Mouse (Mus musculus) bone marrow, adult 2 months (tissue): ENCODE measurements around the gene Stxbp6.

Experiments used
- CTCF ChIP-seq: fragments of 200-500 bp; IDR thresholded peaks from 2 replicates; pipeline ENCODE4 v1.5.1; 2011; ENCODE audit warnings: low read length, control low read depth; ENCODE audit not compliant: control insufficient read depth, insufficient read depth
- POLR2A ChIP-seq: fragments of 200-500 bp; IDR thresholded peaks from 2 replicates; pipeline ENCODE4 v1.6.1; 2011; ENCODE audit warnings: low read depth, mild to moderate bottlenecking, control low read depth, low read length, borderline replicate concordance; ENCODE audit not compliant: control insufficient read depth

- TF ChIP-seq CTCF, result no peak
- TF ChIP-seq POLR2A, result no peak
These were observed 103.0 kb downstream of the Stxbp6 start for GRCm38 (mm10) chr12:44971477-44971876.
